Mouse (Mus musculus) lung, adult 10 weeks (tissue): Measurements from ENCODE around the gene Kdm8. TPM values are rescaled to one million over a fixed set of nuclear protein-coding genes. Genes with fewer than 3 reads are reported as not detected.

Experiments used
- polyA plus RNA-seq: library from polyadenylated mRNA; stranded (reverse); fragments of 350-450 nt; fragmentation: Illumina TruSeq; extraction: RNeasy Lipid Tissue Mini Kit (QIAGEN cat#74804); gene quantifications from one replicate; pipeline ENCODE4 v1.2.3, GENCODE M21; 2014; ENCODE audit warnings: low read depth, low replicate concordance; ENCODE audit not compliant: insufficient read depth

Kdm8 gene
- polyA plus RNA-seq, result 2.5 TPM

GRCm38 (mm10) chr7:125444464-125445401 is at the start of gene Kdm8:
Gene Kdm8, plus strand, starts transcription at chr7:125444676.

GRCm38 (mm10) chr7:125490947-125491735 is 46.7 kb downstream of the Kdm8 start, which contains the start of gene Nsmce1:
Gene Nsmce1, minus strand, starts transcription at chr7:125491596.

Other genes with a start within 250 kb of the Kdm8 start
- 68.4 TPM for gene Nsmce1, start 46.9 kb downstream of the Kdm8 start, polyA plus RNA-seq
- gene Il4ra, start 107.4 kb downstream of the Kdm8 start, polyA plus RNA-seq, result 35.7 TPM
- gene Il21r, start 158.8 kb downstream of the Kdm8 start, polyA plus RNA-seq, result 5.5 TPM